Mouse (Mus musculus) brain, embryonic 14.5 days (tissue): ENCODE measurements at regions not wholly inside any gene's neighbourhood (a gene's known extent, or its start where the extent isn't known, plus 50 kb on each side); places are given as distances from the start of the nearest gene placed in this dataset.

Source experiments
- CTCF ChIP-seq: fragments of 200-500 bp; IDR thresholded peaks from 2 replicates; pipeline ENCODE4 v1.5.1; 2012; ENCODE audit warnings: inconsistent platforms, mild to moderate bottlenecking, moderate library complexity, borderline replicate concordance; ENCODE audit not compliant: insufficient read depth, insufficient read length; ENCODE audit errors: extremely low read depth
- POLR2A ChIP-seq: fragments of 200-500 bp; IDR thresholded peaks from 2 replicates; pipeline ENCODE4 v1.6.1; 2012; ENCODE audit warnings: mild to moderate bottlenecking, inconsistent platforms, borderline replicate concordance; ENCODE audit not compliant: poor library complexity, insufficient read depth, insufficient read length, severe bottlenecking; ENCODE audit errors: extremely low read depth

DNA sequence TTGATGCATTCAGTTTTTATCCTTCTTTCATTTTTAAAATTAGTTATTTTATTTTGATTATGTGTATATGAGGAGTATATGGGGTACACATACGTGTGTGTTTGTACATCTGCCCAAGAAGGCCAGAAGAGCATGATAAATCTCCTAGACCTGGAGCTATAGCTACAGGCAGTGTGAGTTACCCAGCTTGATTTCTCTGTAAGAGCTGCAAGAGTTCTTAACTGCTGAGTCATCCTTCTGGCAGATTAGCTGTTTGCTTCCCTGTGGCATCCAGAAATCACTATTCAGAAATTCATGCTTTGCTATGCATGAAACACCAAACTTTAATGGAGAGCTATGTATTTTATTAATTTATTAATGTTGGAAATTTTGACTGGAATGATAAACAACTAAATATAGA is 466.3 kb upstream of the Zwint start:
- no peak for TF ChIP-seq CTCF
- no peak for TF ChIP-seq POLR2A
